Mouse (Mus musculus): ENCODE measurements around the gene Olfr424. TPM values are rescaled to one million over a fixed set of nuclear protein-coding genes. Genes with fewer than 3 reads are reported as not detected.
A peak's percentile ranks its signal among the peaks of the same experiment; 100 is the strongest.

Olfr424 gene
- not detected for total RNA-seq (2021)
- long read RNA-seq, experiment 1: 0 reads
- long read RNA-seq, experiment 2: 0 reads

DNA sequence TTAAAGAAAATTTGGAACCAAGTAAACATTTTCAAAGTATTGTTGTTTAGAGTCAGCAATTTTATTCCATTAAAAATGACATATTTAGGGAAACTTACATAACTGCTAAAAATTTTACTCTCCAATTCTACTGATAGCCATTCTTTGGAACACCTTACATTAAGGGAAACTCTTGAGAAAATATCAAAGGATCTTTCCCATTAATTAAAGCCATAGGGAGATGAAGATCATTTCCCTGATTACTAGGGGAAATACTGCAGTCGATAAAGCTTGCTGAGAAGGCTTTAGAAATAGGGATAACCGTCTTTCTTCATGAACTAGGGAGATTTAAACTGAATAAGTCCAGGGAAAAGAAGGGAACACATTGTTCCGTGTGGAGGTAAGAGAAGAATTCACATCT lies at the start of gene Olfr424:
TSS of gene Olfr424 (plus strand) at position 301 of the 400 bp plus-strand sequence.
- DNase-seq: no peak

DNA sequence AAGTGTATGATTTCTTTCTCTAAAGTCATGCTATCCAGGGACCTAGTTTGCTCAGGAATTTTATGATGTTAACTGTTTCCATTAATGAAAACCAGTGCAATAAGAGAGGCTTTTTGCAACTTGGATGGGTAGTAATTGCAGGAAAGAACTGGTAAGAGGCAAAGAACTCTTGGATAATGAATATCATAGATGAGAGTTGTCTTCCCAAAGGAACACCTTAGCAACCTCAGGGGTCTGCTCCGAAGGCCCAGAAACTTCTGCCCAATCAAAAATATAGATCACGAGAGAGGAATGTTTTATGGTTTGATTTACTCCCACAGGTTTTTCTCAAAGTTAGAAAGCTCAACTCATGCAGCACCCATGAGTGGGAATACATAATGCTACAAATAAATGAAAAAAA lies 47.3 kb upstream of the Olfr424 start, which contains the start of gene Olfr429:
TSS of gene Olfr429 (plus strand) at position 301 of the 400 bp plus-strand sequence.
- no peak for DNase-seq

DNA sequence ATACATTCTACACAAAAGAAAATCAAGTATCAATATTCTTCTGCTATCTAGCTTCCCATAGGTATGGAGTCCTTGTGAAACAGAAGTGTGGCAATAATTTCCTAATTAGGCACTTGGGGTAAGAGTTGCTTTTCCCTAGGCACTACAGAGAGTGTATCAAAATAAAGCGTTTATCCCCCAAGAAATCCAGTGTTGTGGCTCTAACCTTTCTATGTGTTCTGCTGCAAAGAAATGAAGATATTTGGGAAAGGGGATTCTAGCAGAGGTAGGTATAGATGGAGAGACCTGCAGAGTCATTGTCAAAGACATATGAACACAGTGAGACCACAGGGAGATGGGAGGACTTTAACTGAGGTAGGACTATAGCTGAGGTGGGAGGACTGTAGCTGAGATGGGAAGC lies 34.7 kb upstream of the Olfr424 start, which contains the start of gene Olfr427:
TSS of gene Olfr427 (plus strand) at position 301 of the 400 bp plus-strand sequence.
- DNase-seq: no peak

DNA sequence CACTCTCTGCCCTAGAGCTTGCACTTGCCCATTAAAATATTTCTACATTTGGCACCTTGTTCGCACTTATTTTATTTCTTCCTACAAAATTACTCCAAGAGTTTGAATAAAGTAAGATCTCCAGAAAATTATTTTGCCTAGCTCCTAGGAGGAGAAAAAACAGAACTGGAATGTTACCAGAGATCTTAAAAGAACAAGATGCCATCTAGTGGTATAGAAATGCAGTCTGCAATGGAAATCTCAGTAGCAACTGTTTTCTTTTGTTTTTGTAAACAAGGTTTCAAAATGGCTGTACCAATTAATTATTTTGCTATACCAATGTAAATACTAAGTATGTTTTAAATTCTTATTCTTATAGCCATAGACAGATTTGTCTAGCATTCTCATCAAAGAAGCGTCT lies 27.6 kb upstream of the Olfr424 start:
- DNase-seq: peak in 1 of 2 experiments; percentile 14

DNA sequence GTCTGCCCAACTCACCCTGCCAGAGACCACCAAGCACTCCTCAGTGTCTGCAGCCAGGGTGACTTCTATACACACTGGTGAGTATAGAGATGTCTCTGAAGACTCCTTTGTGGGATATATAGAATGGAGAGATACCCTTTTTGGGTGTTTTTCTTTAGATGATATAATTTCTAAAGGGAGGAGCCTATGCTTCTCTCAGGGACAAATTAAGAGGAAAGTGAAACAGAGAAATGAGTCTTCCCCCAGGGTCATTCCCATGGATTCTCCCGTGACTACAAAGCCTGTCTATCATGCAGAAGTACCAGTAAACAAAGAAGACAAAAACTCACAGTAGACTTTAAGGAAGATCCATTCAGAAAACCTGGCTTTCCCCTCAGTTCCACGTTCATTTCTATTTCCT lies 10.3 kb upstream of the Olfr424 start, which contains the start of gene Olfr231:
TSS of gene Olfr231 (minus strand) at position 101 of the 400 bp plus-strand sequence.
- no peak for DNase-seq

DNA sequence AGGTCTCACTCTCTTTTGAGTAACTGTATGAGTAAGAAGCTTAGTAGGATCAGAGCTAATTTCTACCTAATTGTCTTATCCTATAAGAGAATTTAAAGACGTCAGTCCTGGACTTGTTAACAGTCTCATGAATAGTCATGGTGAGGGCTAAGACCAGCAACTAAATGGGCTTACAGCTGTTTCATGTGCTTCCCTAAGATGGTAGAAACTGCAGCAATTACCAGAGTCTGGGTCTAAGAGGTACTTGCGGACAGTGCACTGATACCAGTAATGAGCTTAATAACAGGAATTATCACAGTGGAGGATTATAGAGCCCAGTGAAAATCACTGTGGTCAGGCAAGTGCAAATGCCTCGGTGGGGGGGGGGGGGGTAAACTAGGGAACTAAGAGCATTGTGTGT lies 682 bp downstream of the Olfr424 start:
- no peak for DNase-seq

DNA sequence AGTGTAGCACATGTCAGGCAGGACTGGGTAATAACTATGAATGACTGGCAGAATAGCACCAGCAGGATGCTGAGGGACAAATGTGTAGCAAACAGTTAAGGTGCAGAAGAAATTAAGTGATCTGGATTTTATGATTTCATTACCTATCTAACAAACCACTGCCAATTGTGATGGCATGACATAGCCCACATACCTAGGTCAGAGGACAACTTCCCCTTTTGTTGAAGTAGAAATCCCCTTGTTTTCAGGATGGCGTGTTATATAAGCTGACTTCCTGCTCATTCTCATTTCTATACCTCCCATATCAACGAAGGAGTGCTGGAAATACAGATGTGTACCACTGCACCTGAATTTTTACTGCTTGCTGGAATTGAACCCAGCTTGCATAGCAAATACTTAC lies 10.1 kb downstream of the Olfr424 start:
- DNase-seq: no peak

DNA sequence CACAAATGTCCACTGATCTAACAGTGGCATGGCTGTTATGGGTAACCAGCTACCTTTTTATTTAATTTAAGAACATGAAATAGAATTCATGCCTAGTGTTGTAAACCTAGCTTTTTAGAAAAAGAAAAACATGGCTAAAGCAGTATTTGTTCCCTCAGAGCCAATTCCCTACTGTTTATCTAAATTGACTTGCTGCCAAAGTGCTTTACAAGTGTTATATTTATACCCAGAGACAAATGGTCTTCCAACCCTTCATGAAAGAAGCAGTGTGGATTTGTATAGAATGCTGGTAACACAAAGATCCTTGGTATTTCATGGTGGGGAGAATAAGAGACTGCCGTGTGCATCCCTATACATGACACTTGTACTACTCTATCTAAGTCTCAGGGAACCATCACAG lies 15.4 kb downstream of the Olfr424 start:
- no peak for DNase-seq

DNA sequence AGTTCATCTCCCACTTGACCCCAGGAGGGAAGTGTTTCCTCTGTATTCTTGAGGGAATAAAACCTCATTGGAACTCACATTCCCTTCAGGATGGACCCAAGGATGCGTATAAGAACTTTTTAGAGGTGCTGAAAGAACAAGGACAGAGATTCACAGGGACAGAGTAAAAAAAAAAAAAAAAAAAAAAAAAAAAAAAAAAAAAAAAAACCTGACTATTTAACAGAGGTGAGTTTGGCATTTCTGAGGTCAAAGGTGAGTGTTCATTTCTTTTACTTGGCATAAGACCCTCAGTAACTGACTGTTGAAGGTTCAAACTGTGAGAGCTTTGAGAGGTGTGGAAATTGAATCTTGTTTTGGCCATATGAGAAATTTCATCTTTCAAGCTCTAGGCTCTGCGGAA lies 18.0 kb downstream of the Olfr424 start:
- DNase-seq: no peak

DNA sequence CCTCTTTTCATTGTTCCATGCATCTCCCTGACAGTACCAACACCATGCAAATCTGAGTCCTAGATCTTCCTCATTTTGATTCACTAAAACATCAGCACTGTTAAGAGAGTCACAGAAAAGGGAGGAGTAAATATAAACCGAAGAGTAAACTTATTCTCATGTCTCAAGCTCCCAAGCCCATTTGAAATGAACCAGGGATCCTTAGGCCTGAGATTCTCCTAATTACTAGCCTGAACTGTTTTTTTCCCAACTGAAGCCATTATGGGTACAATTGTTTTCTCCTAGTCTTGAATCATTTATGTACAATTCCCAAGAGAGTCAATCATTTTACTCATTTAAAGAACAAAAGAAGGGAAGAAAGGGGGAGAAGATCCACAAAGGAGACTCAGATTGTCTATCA lies 24.0 kb downstream of the Olfr424 start, which contains the start of gene Olfr420:
TSS of gene Olfr420 (plus strand) at position 301 of the 400 bp plus-strand sequence.
- DNase-seq: no peak

DNA sequence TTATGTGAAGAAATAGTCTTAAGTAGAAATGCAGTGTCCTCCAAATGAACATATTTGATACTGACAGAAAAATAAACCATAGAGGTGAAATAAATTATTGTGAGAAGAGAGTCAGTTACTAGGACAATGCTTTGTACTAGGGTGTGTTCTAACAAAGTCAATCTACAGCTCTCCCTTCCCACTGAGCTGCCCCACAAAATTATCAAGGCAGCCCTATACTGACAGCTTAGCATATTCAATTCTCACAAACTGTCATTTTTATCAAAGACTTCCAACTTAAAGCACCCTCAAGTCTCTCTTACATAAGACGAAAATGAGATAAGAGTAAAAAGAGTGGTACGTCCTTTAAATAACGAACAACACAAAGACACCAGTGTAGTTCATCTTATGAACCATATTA lies 26.3 kb downstream of the Olfr424 start:
- DNase-seq: no peak

DNA sequence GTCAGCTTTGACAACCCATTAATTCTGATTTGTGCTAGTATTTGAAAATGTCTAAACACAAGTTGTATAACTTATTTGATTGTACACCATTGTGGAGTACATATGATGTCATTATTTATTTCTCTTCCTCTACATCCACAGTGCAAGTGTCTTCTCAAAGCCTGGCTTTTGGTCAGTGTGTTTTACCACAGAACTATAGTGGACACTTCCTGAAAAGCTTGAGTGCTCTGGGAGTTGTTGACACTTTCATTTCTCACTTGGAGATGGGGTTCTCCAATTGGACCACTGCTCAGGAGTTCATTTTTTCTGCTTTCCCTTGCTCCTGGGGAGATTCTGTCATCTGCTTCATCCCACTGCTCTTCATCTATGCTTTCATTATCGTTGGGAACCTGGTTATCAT lies 27.2 kb downstream of the Olfr424 start:
- DNase-seq: no peak

DNA sequence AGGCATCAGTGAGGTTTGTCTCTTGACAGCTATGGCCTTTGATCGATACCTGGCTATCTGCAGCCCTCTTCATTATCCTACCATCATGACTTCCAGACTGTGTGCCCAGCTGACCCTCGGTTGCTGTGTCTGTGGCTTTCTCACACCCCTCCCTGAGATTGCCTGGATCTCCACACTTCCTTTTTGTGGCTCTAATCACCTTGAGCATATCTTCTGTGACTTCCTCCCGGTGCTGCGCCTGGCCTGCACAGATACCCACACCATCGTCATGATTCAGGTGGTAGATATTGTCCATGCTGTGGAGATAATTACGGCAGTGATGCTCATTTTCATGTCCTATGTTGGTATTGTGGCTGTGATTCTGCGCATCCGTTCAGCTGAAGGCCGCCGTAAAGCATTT lies 27.8 kb downstream of the Olfr424 start:
- no peak for DNase-seq

DNA sequence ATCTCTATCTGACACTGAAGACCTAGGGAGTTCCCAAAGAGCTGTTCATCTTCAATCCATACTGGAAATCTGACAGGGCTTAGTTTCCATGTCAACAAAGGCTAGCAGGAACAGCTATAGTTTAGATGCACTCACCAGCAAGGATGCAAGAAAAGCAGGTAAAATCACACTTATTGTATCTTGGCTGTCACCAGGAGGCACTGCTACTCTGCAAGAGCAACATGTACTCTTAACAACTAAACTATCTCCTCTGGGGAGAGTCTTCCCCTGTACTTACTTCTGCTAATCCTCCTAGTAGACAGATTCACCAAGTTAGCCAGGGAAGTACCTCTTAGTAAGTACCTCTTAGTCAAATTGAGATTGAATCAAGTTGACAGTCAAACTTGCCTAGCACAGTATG lies 37.7 kb downstream of the Olfr424 start:
- DNase-seq: no peak

DNA sequence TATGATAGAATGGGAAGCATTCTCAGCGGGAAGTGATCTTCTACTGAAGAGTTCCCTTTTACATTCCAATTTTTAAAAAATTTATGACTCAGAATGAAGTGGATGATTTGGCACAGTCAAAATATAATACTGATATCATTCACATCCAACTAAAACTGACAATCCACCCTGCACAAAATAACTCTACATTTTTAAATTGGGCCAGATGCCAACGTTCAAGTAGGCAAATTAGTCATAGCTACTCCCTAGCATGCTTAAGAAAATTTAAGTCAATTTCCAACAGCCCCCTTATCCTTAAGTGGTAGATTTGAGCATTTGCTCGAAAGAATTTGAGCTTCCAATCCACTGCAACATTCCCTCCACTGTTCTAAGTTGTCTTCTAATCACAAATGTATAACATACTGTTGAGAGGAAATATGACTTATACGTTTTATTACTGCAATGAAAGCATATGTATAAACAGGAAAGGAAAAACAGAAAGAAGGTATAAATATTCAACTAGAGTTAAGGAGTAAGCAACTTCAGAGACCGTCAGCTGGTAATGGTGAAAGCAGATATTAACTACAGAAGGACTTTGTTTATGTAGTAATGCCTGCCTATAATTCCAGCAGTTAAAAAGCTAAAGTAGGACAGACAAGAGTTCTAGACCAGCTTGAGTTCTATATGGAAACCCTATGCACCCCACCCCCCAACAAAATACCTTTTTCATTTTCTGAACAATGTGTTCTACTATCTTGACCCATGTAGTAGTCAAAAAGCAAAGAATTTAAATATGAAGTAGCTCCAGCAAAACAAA lies 39.6 kb downstream of the Olfr424 start:
- no peak for DNase-seq

DNA sequence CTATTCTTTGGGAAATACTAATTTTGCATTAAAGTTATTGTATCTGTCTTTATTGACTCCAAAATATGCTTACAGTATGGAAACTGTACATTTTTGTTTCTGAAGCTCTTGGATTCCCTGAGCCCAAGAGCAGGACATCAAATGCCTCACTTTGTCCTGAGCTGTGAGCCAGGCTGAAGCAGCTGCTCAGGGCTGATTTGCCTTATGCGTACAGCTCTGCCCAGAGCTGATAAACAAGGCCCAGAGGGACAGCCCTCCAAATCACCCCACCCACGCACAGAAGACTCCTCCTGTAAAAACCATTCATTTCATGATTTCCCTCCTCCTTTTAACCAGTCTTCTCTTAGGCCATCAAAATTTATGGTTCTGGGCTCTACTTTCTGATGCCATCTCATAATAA lies 40.2 kb downstream of the Olfr424 start:
- peak; percentile 47 to 66 for DNase-seq

DNA sequence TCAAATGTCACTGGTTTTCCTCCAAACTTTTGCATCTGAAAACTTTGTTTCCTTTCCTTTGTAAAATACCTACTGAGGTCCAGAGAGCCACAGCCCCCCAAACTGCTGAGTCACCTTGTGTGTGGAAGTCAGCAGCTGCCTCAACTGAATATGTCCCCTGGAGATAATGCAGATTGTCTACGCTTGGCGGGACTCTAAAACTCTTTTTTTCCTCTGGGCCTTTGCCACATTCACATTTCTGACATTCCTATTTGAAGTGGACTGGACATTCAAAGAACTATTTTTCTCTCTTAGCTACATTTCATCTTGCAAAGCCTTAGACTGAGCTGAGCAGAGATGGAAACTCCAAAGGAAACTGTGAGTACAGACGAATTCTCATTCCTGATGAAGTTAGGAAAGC lies 41.3 kb downstream of the Olfr424 start, which contains the start of gene Spta1:
TSS of gene Spta1 (plus strand) at position 172 of the 400 bp plus-strand sequence.
- peak; percentile 58 to 60 for DNase-seq

Other genes starting within 250 kb of the Olfr424 start
- gene Ifi211, start 218.5 kb upstream of the Olfr424 start, total RNA-seq (2021): 1 to 10 TPM; 3.1 to 3.7 TPM
- gene Mndal, start 189.0 kb upstream of the Olfr424 start, total RNA-seq (2021): 10 to 100 TPM; 14.2 to 14.6 TPM
- gene Ifi203, start 188.8 kb upstream of the Olfr424 start, total RNA-seq (2021): 10 to 100 TPM; 12.8 to 13.3 TPM
- not detected for gene Ifi202b, start 148.8 kb upstream of the Olfr424 start, total RNA-seq (2021)
- gene Ifi205, start 99.7 kb upstream of the Olfr424 start, total RNA-seq (2021): 10 to 100 TPM; 24.8 to 29.1 TPM
- not detected for gene Olfr433, start 90.8 kb upstream of the Olfr424 start, total RNA-seq (2021)
- not detected for gene Olfr432, start 82.3 kb upstream of the Olfr424 start, total RNA-seq (2021)
- gene Olfr430, start 64.9 kb upstream of the Olfr424 start, total RNA-seq (2021): not detected
- gene Olfr429, start 47.2 kb upstream of the Olfr424 start, total RNA-seq (2021): not detected
- not detected for gene Olfr427, start 34.6 kb upstream of the Olfr424 start, total RNA-seq (2021)
- not detected for gene Olfr231, start 10.4 kb upstream of the Olfr424 start, total RNA-seq (2021)
- not detected for gene Olfr420, start 24.1 kb downstream of the Olfr424 start, total RNA-seq (2021)
- 1 to 10 TPM; 6.9 to 8.2 TPM for gene Spta1, start 41.3 kb downstream of the Olfr424 start, total RNA-seq (2021)
- gene Olfr419, start 120.5 kb downstream of the Olfr424 start, total RNA-seq (2021): not detected
- not detected for gene Mptx1, start 199.0 kb downstream of the Olfr424 start, total RNA-seq (2021)
- not detected for gene Olfr417, start 233.6 kb downstream of the Olfr424 start, total RNA-seq (2021)

Data from heart, adult 18-20 months (tissue).